ENCODE assay signal across 27 mouse cellular contexts in genomic region chr5:36446166-36446890, GRCm38 (mm10). TPM values are rescaled to one million over a fixed set of nuclear protein-coding genes. Genes with fewer than 3 reads are reported as not detected.
A peak's percentile ranks its signal among the peaks of the same experiment; 100 is the strongest.
DNase-seq lines count a peak whose midpoint lies in the region; ATAC-seq and TF ChIP-seq lines count a peak whose summit lies in the region.
"Had no signal": no experiment of that assay in that cellular context is flagged by ENCODE, and none has a peak within 500 bp of the region (broad histone marks: within the 10 kb centered on the region; RNA-seq: fewer than 3 reads in every experiment).

No protein-coding gene starts in this region.

- no peak overlapping the region for H3K4me3 ChIP-seq in midbrain, embryonic 14.5 days (replicated peaks; ENCODE audit: low read depth, low read length)
- no peak overlapping the region for H3K4me3 ChIP-seq in midbrain, postnatal 0 days (ENCODE audit: low read depth, low read length)
- no peak overlapping the region for H3K4me3 ChIP-seq in thymus, adult 2 months (ENCODE audit: control insufficient read depth, insufficient read depth, low read length)
- no peak overlapping the region for H3K4me3 ChIP-seq in intestine, embryonic 16.5 days (ENCODE audit: low read length)
- H3K4me3 ChIP-seq: heart, adult 2 months; heart, embryonic 13.5 days; neural tube, embryonic 15.5 days had no signal

- no peaks in the 10 kb centered on the region for H3K27me3 ChIP-seq in midbrain, embryonic 14.5 days (ENCODE audit: control insufficient read depth, insufficient read depth, low read length)
- H3K27me3 ChIP-seq in midbrain, postnatal 0 days (ENCODE audit: insufficient read depth, low read length), result no peaks in the 10 kb centered on the region
- no peaks in the 10 kb centered on the region for H3K27me3 ChIP-seq in thymus, adult 2 months (ENCODE audit: control insufficient read depth, insufficient read depth, low read length)
- H3K27me3 ChIP-seq in intestine, embryonic 16.5 days (replicated peaks; ENCODE audit: control insufficient read depth, insufficient read depth, low read length), result no peaks in the 10 kb centered on the region; the same call in 1 of the 2 replicates
- H3K27me3 ChIP-seq: neural tube, embryonic 15.5 days had no signal

- no peak overlapping the region for H3K9ac ChIP-seq in midbrain, embryonic 14.5 days (replicated peaks; ENCODE audit: low read length)
- H3K9ac ChIP-seq in midbrain, postnatal 0 days (replicated peaks; ENCODE audit: low read length, poor library complexity, severe bottlenecking), result no peak overlapping the region
- H3K9ac ChIP-seq in intestine, embryonic 16.5 days (ENCODE audit: low read depth, low read length), result no peak overlapping the region
- H3K9ac ChIP-seq: heart, embryonic 13.5 days; hindbrain, embryonic 14.5 days; liver, embryonic 14.5 days; neural tube, embryonic 15.5 days had no signal

- no peak for TF ChIP-seq CTCF in midbrain, postnatal 0 days (IDR thresholded peaks at IDR 0.05)
- no peak for TF ChIP-seq CTCF in thymus, adult 2 months (IDR thresholded peaks at IDR 0.05; ENCODE audit: borderline replicate concordance, control insufficient read depth, extremely low read depth, insufficient read depth, low read length, poor library complexity)

- 0 out of 2 replicates have a peak, but pooled peaks cover 5% of the 10 kb centered on the region for H3K4me1 ChIP-seq in midbrain, embryonic 14.5 days (ENCODE audit: control insufficient read depth, insufficient read depth, low read length)
- no peaks in the 10 kb centered on the region for H3K4me1 ChIP-seq in midbrain, postnatal 0 days (ENCODE audit: insufficient read depth, low read length)
- peaks cover 34% of the 10 kb centered on the region for H3K4me1 ChIP-seq in thymus, adult 2 months (replicated peaks; ENCODE audit: control insufficient read depth, insufficient read depth, low read length)
- 0 out of 2 replicates have a peak, but pooled peaks cover 2% of the 10 kb centered on the region for H3K4me1 ChIP-seq in intestine, embryonic 16.5 days (ENCODE audit: control insufficient read depth, insufficient read depth, low read length)

- no peaks in the 10 kb centered on the region for H3K9me3 ChIP-seq in midbrain, embryonic 14.5 days (ENCODE audit: control insufficient read depth, low read length)
- H3K9me3 ChIP-seq in midbrain, postnatal 0 days (ENCODE audit: low read length), result no peaks in the 10 kb centered on the region
- H3K9me3 ChIP-seq in intestine, embryonic 16.5 days (ENCODE audit: control insufficient read depth, low read length), result no peaks in the 10 kb centered on the region
- H3K9me3 ChIP-seq: heart, embryonic 13.5 days; neural tube, embryonic 15.5 days had no signal

- TF ChIP-seq POLR2A in thymus, adult 2 months (IDR thresholded peaks at IDR 0.05; ENCODE audit: control insufficient read depth, extremely low read depth, insufficient read depth, low read length, poor library complexity), result no peak

- no peaks in the 10 kb centered on the region for H3K36me3 ChIP-seq in midbrain, embryonic 14.5 days (ENCODE audit: control insufficient read depth, insufficient read depth, low read length)
- no peaks in the 10 kb centered on the region for H3K36me3 ChIP-seq in midbrain, postnatal 0 days (ENCODE audit: insufficient read depth, low read length)
- no peaks in the 10 kb centered on the region for H3K36me3 ChIP-seq in thymus, adult 2 months (ENCODE audit: control insufficient read depth, insufficient read depth, low read length)
- H3K36me3 ChIP-seq in intestine, embryonic 16.5 days (ENCODE audit: control insufficient read depth, insufficient read depth, low read length), result no peaks in the 10 kb centered on the region
- H3K36me3 ChIP-seq: heart, embryonic 13.5 days; neural tube, embryonic 15.5 days had no signal

- 42% methylated on average over 9 of the region's 9 CpGs for WGBS in midbrain, embryonic 14.5 days
- WGBS in midbrain, postnatal 0 days, result 41% methylated on average over 9 of the region's 9 CpGs
- 19% methylated on average over 9 of the region's 9 CpGs for WGBS in thymus, adult 2 months
- WGBS in intestine, embryonic 16.5 days, result 38% methylated on average over 9 of the region's 9 CpGs

- DNase-seq in adrenal gland, postnatal 36 days, result peak; percentile 36 to 38
- no peak for DNase-seq in adrenal gland, adult 2 months
- DNase-seq in midbrain, embryonic 14.5 days, result peak; percentile 23
- DNase-seq in midbrain, postnatal 0 days (ENCODE audit: low spot score), result no peak
- peak; percentile 41 for DNase-seq in thymus, adult 2 months
- DNase-seq in thymus, postnatal 36 days, result peak; percentile 32 to 57
- DNase-seq in cerebellum, adult 8-10 months, result no peak
- DNase-seq: cerebellum, adult 9-10 months; cerebellum, postnatal 36 days; heart, adult 2 months; heart, postnatal 10 days; kidney, adult 11 months; kidney, postnatal 14 days; liver; lung, adult 2 months; lung, postnatal 10 days; right cerebral cortex, postnatal 4 days had no signal

- no peak overlapping the region for H3K4me2 ChIP-seq in midbrain, embryonic 14.5 days (ENCODE audit: low read length)
- H3K4me2 ChIP-seq in midbrain, postnatal 0 days (ENCODE audit: low read depth, low read length, poor library complexity, severe bottlenecking), result no peak overlapping the region
- no peak overlapping the region for H3K4me2 ChIP-seq in intestine, embryonic 16.5 days (ENCODE audit: low read depth, low read length)
- H3K4me2 ChIP-seq: heart, embryonic 13.5 days; hindbrain, embryonic 14.5 days; neural tube, embryonic 15.5 days had no signal

- ATAC-seq in midbrain, embryonic 14.5 days (ENCODE audit: low FRiP score, low TSS enrichment), result no peak
- no peak for ATAC-seq in midbrain, postnatal 0 days (ENCODE audit: low FRiP score)
- ATAC-seq in intestine, embryonic 16.5 days, result no peak
- ATAC-seq: activated CD4-positive, CD25-positive, alpha-beta regulatory T cell, adult 4 months; CD4-positive, CD25-positive, alpha-beta regulatory T cell, adult 4 months had no signal

- peak overlapping the region; percentile 37; the same call in 1 of the 2 replicates for H3K27ac ChIP-seq in midbrain, embryonic 14.5 days (replicated peaks; ENCODE audit: low read depth, low read length)
- no peak overlapping the region for H3K27ac ChIP-seq in midbrain, postnatal 0 days (ENCODE audit: low read depth, low read length)
- H3K27ac ChIP-seq in thymus, adult 2 months (ENCODE audit: control insufficient read depth, insufficient read depth, low read length), result peak overlapping the region; percentile 28; the same call in 1 of the 2 replicates
- H3K27ac ChIP-seq in intestine, embryonic 16.5 days (ENCODE audit: low read length), result no peak overlapping the region
- H3K27ac ChIP-seq: heart, adult 2 months; heart, embryonic 13.5 days; hindbrain, embryonic 14.5 days; liver, embryonic 14.5 days; macrophage; neural tube, embryonic 15.5 days; stomach, postnatal 0 days had no signal

RNA-seq across cellular contexts. Expression of gene Grpel1, which starts 18.5 kb away (rescaled TPM):
- total RNA-seq in adrenal gland, postnatal 36 days (2021), result 10 to 100 TPM; 76.8 to 79.5 TPM
- 10 to 100 TPM; 79.9 to 86.9 TPM for total RNA-seq in adrenal gland, adult 2 months (2021)
- 20.6 and 28.7 TPM in 2 replicates for polyA plus RNA-seq in adrenal gland, adult 2 months (2012; rRNA removed)
- 45.4 and 46.6 TPM in 2 replicates for polyA plus RNA-seq in midbrain, embryonic 14.5 days (2014; fragmentation: Nextera tagmentation; extraction: Ambion mirVana)
- 16.2 and 16.3 TPM in 2 replicates for total RNA-seq in midbrain, postnatal 0 days (2014; rRNA removed)
- polyA plus RNA-seq in midbrain, postnatal 0 days (2015; fragmentation: Nextera tagmentation; extraction: Ambion mirVana), result 38.4 and 43.4 TPM in 2 replicates
- 13.7 and 15.3 TPM in 2 replicates for polyA plus RNA-seq in thymus, adult 2 months (2012; rRNA removed)
- 76.1 and 80.0 TPM in 2 replicates for polyA plus RNA-seq in intestine, embryonic 16.5 days (2015; fragmentation: Nextera tagmentation; extraction: Ambion mirVana)

RNA-seq across cellular contexts. Expression of gene Tada2b, which starts 37.8 kb away (rescaled TPM):
- total RNA-seq in adrenal gland, postnatal 36 days (2021), result 10 to 100 TPM; 33.7 to 40.7 TPM
- 10 to 100 TPM; 31.9 to 39.4 TPM for total RNA-seq in adrenal gland, adult 2 months (2021)
- 24.0 and 25.9 TPM in 2 replicates for polyA plus RNA-seq in adrenal gland, adult 2 months (2012; rRNA removed)
- polyA plus RNA-seq in midbrain, embryonic 14.5 days (2014; fragmentation: Nextera tagmentation; extraction: Ambion mirVana), result 7.0 and 7.1 TPM in 2 replicates
- total RNA-seq in midbrain, postnatal 0 days (2014; rRNA removed), result 26.9 and 27.3 TPM in 2 replicates
- polyA plus RNA-seq in midbrain, postnatal 0 days (2015; fragmentation: Nextera tagmentation; extraction: Ambion mirVana), result 3.1 and 3.5 TPM in 2 replicates
- polyA plus RNA-seq in thymus, adult 2 months (2012; rRNA removed), result 15.8 and 16.7 TPM in 2 replicates
- 1.6 TPM in 2 replicates for polyA plus RNA-seq in intestine, embryonic 16.5 days (2015; fragmentation: Nextera tagmentation; extraction: Ambion mirVana)

RNA-seq across cellular contexts. Expression of gene Ccdc96, which starts 38.1 kb away (rescaled TPM):
- total RNA-seq in adrenal gland, postnatal 36 days (2021), result under 1 TPM; 0.33 to 0.46 TPM
- under 1 TPM; 0.35 to 0.52 TPM for total RNA-seq in adrenal gland, adult 2 months (2021)
- polyA plus RNA-seq in adrenal gland, adult 2 months (2012; rRNA removed), result 0.10 TPM in 1 of 2 replicates, not detected in the other
- polyA plus RNA-seq in midbrain, embryonic 14.5 days (2014; fragmentation: Nextera tagmentation; extraction: Ambion mirVana), result 3.0 and 3.1 TPM in 2 replicates
- total RNA-seq in midbrain, postnatal 0 days (2014; rRNA removed), result 2.1 and 3.2 TPM in 2 replicates
- polyA plus RNA-seq in midbrain, postnatal 0 days (2015; fragmentation: Nextera tagmentation; extraction: Ambion mirVana), result 1.7 and 2.3 TPM in 2 replicates
- 0.07 and 0.08 TPM in 2 replicates for polyA plus RNA-seq in thymus, adult 2 months (2012; rRNA removed)
- polyA plus RNA-seq in intestine, embryonic 16.5 days (2015; fragmentation: Nextera tagmentation; extraction: Ambion mirVana), result 0.11 and 0.12 TPM in 2 replicates
- polyA plus RNA-seq: activated CD4-positive, CD25-positive, alpha-beta regulatory T cell, adult 4 months; CD4-positive, CD25-positive, alpha-beta regulatory T cell, adult 4 months had no signal

RNA-seq across cellular contexts. Expression of gene Sorcs2, which starts 48.4 kb away (rescaled TPM):
- total RNA-seq in adrenal gland, postnatal 36 days (2021), result 10 to 100 TPM; 13.9 to 24.5 TPM
- total RNA-seq in adrenal gland, adult 2 months (2021), result 10 to 100 TPM in 1 of 2 experiments, 1 to 10 TPM in 1; 10.0 to 16.4 TPM
- 18.4 and 19.7 TPM in 2 replicates for polyA plus RNA-seq in adrenal gland, adult 2 months (2012; rRNA removed)
- polyA plus RNA-seq in midbrain, embryonic 14.5 days (2014; fragmentation: Nextera tagmentation; extraction: Ambion mirVana), result 14.5 and 15.1 TPM in 2 replicates
- total RNA-seq in midbrain, postnatal 0 days (2014; rRNA removed), result 49.2 and 50.3 TPM in 2 replicates
- 14.1 and 16.1 TPM in 2 replicates for polyA plus RNA-seq in midbrain, postnatal 0 days (2015; fragmentation: Nextera tagmentation; extraction: Ambion mirVana)
- polyA plus RNA-seq in thymus, adult 2 months (2012; rRNA removed), result 5.7 TPM in 2 replicates
- polyA plus RNA-seq in intestine, embryonic 16.5 days (2015; fragmentation: Nextera tagmentation; extraction: Ambion mirVana), result 8.3 and 8.8 TPM in 2 replicates
- total RNA-seq: megakaryocyte-erythroid progenitor cell, adult 5-6 weeks had no signal
- polyA plus RNA-seq: macrophage had no signal

Comparison
In these comparisons a context has a peak if more than half of its experiments do, and no peak if none do; other contexts are left out.
1. DNase-seq: peak in adrenal gland, postnatal 36 days (2 of 2), midbrain, embryonic 14.5 days (single experiment), thymus, adult 2 months (single experiment) and thymus, postnatal 36 days (2 of 2); none in adrenal gland, adult 2 months (single experiment), midbrain, postnatal 0 days (single experiment) and cerebellum, adult 8-10 months (single experiment).
2. H3K27ac ChIP-seq: peak in midbrain, embryonic 14.5 days (single experiment) and thymus, adult 2 months (single experiment); none in midbrain, postnatal 0 days (single experiment) and intestine, embryonic 16.5 days (single experiment).